ENCODE assay signal across 12 mouse cellular contexts in the genomic region with DNA sequence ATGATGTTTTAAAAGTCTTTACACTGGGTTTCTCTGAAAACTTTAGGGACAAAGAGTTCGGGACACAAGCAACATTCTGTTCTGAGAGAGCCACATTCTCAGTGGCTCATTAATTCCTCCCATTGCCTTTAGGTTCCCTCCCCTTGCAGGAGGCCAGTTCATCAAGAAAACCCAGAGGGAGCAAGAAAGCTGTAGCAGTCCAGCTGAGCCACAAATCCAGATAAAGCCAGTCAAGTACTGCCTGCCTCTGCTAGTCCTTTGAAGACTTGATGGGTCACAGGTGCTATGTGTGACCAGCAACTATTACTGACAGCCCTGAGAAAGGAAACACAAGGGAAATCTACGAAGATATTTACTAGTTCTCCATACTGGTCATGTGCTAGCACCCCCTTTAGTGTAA.
A peak's percentile ranks its signal among the peaks of the same experiment; 100 is the strongest.
DNase-seq lines count a peak whose midpoint lies in the region; ATAC-seq lines count a peak whose summit lies in the region.
"Had no signal": no experiment of that assay in that cellular context is flagged by ENCODE, and none has a peak within 500 bp of the region (broad histone marks: within the 10 kb centered on the region; RNA-seq: fewer than 3 reads in every experiment).

No protein-coding gene starts in this region.

- H3K4me1 ChIP-seq in forebrain, embryonic 11.5 days (replicated peaks; ENCODE audit: control insufficient read depth, insufficient read depth, low read length): peaks cover 5% of the 10 kb centered on the region; the same call in 1 of the 2 replicates
- H3K4me1 ChIP-seq in forebrain, embryonic 16.5 days (replicated peaks; ENCODE audit: control insufficient read depth, insufficient read depth, low read length): peaks cover 40% of the 10 kb centered on the region
- H3K4me1 ChIP-seq in hindbrain, embryonic 11.5 days (replicated peaks; ENCODE audit: control insufficient read depth, insufficient read depth, low read length): no peaks in the 10 kb centered on the region
- peaks cover 24% of the 10 kb centered on the region for H3K4me1 ChIP-seq in limb, embryonic 12.5 days (replicated peaks)

- no peak for DNase-seq in forebrain, embryonic 11.5 days (ENCODE audit: low spot score)
- peak; percentile 10 for DNase-seq in R1 (ENCODE audit: low read depth, low spot score)
- DNase-seq in hindbrain, embryonic 11.5 days (ENCODE audit: low spot score): peak; percentile 42
- DNase-seq in ovary, postnatal 36 days (ENCODE audit: low spot score): no peak
- DNase-seq in cerebellum, postnatal 14 days: no peak
- no peak for DNase-seq in urinary bladder, postnatal 36 days (ENCODE audit: low spot score in 2 of 2)
- DNase-seq: layer of hippocampus, postnatal 36 days; lung, embryonic 14.5 days had no signal

- H3K27me3 ChIP-seq in forebrain, embryonic 11.5 days (ENCODE audit: control insufficient read depth, insufficient read depth, low read length): no peaks in the 10 kb centered on the region
- H3K27me3 ChIP-seq in forebrain, embryonic 16.5 days (replicated peaks; ENCODE audit: control insufficient read depth, insufficient read depth, low read length): no peaks in the 10 kb centered on the region
- H3K27me3 ChIP-seq in hindbrain, embryonic 11.5 days (ENCODE audit: control insufficient read depth, insufficient read depth, low read length): no peaks in the 10 kb centered on the region
- no peaks in the 10 kb centered on the region for H3K27me3 ChIP-seq in limb, embryonic 12.5 days
- H3K27me3 ChIP-seq: embryonic facial prominence, embryonic 15.5 days; neural tube, embryonic 13.5 days had no signal

- 0 out of 2 replicates have a peak, but pooled peaks have one; percentile 46 for ATAC-seq in forebrain, embryonic 11.5 days (replicated peaks; ENCODE audit: low FRiP score)
- ATAC-seq in forebrain, embryonic 16.5 days: no peak
- ATAC-seq in hindbrain, embryonic 11.5 days (ENCODE audit: low FRiP score): peak; percentile 79
- ATAC-seq in limb, embryonic 12.5 days (ENCODE audit: insufficient number of reproducible peaks, insufficient read depth, low FRiP score, low TSS enrichment, low read depth): peak; percentile 76; the same call in 1 of the 2 replicates

- H3K4me3 ChIP-seq in forebrain, embryonic 11.5 days (ENCODE audit: low read depth, low read length): no peak overlapping the region
- no peak overlapping the region for H3K4me3 ChIP-seq in forebrain, embryonic 16.5 days (replicated peaks; ENCODE audit: low read length)
- H3K4me3 ChIP-seq in hindbrain, embryonic 11.5 days (ENCODE audit: low read depth, low read length): no peak overlapping the region
- H3K4me3 ChIP-seq in limb, embryonic 12.5 days (replicated peaks): no peak overlapping the region
- H3K4me3 ChIP-seq: embryonic facial prominence, embryonic 15.5 days; neural tube, embryonic 13.5 days had no signal

- no peak overlapping the region for H3K9ac ChIP-seq in forebrain, embryonic 11.5 days (ENCODE audit: low read length)
- no peak overlapping the region for H3K9ac ChIP-seq in forebrain, embryonic 16.5 days (replicated peaks; ENCODE audit: low read depth, low read length)
- no peak overlapping the region for H3K9ac ChIP-seq in hindbrain, embryonic 11.5 days (ENCODE audit: low read depth, low read length)
- H3K9ac ChIP-seq in limb, embryonic 12.5 days (replicated peaks): no peak overlapping the region
- H3K9ac ChIP-seq: embryonic facial prominence, embryonic 15.5 days; lung, embryonic 14.5 days; neural tube, embryonic 13.5 days had no signal

- H3K4me2 ChIP-seq in forebrain, embryonic 11.5 days (ENCODE audit: low read depth, low read length, severe bottlenecking): no peak overlapping the region
- H3K4me2 ChIP-seq in forebrain, embryonic 16.5 days (ENCODE audit: low read length): no peak overlapping the region
- H3K4me2 ChIP-seq in hindbrain, embryonic 11.5 days (replicated peaks; ENCODE audit: low read depth, low read length): no peak overlapping the region
- no peak overlapping the region for H3K4me2 ChIP-seq in limb, embryonic 12.5 days
- H3K4me2 ChIP-seq: embryonic facial prominence, embryonic 15.5 days; lung, embryonic 14.5 days; neural tube, embryonic 13.5 days had no signal

- H3K36me3 ChIP-seq in forebrain, embryonic 11.5 days (ENCODE audit: control insufficient read depth, insufficient read depth, low read length): no peaks in the 10 kb centered on the region
- H3K36me3 ChIP-seq in forebrain, embryonic 16.5 days (ENCODE audit: control insufficient read depth, insufficient read depth): no peaks in the 10 kb centered on the region
- H3K36me3 ChIP-seq in hindbrain, embryonic 11.5 days (ENCODE audit: control insufficient read depth, insufficient read depth, low read length): no peaks in the 10 kb centered on the region
- no peaks in the 10 kb centered on the region for H3K36me3 ChIP-seq in limb, embryonic 12.5 days
- H3K36me3 ChIP-seq: embryonic facial prominence, embryonic 15.5 days; neural tube, embryonic 13.5 days had no signal

- WGBS in forebrain, embryonic 11.5 days: 31% methylated on average over 2 of the region's 2 CpGs
- WGBS in forebrain, embryonic 16.5 days: 26% methylated on average over 2 of the region's 2 CpGs
- WGBS in hindbrain, embryonic 11.5 days: 39% methylated on average over 2 of the region's 2 CpGs
- WGBS in limb, embryonic 12.5 days: 23% methylated on average over 2 of the region's 2 CpGs

- no peak overlapping the region; the same call in 1 of the 2 replicates for H3K27ac ChIP-seq in forebrain, embryonic 11.5 days (ENCODE audit: low read depth, low read length)
- H3K27ac ChIP-seq in forebrain, embryonic 16.5 days (ENCODE audit: low read length): no peak overlapping the region
- no peak overlapping the region for H3K27ac ChIP-seq in hindbrain, embryonic 11.5 days (ENCODE audit: low read depth, low read length)
- no peak overlapping the region for H3K27ac ChIP-seq in limb, embryonic 12.5 days
- H3K27ac ChIP-seq: embryonic facial prominence, embryonic 15.5 days; neural tube, embryonic 13.5 days had no signal

- no peaks in the 10 kb centered on the region for H3K9me3 ChIP-seq in forebrain, embryonic 11.5 days (ENCODE audit: control insufficient read depth, low read length)
- no peaks in the 10 kb centered on the region for H3K9me3 ChIP-seq in forebrain, embryonic 16.5 days (ENCODE audit: control insufficient read depth, low read length)
- no peaks in the 10 kb centered on the region for H3K9me3 ChIP-seq in hindbrain, embryonic 11.5 days (ENCODE audit: control insufficient read depth, low read length)
- no peaks in the 10 kb centered on the region for H3K9me3 ChIP-seq in limb, embryonic 12.5 days
- H3K9me3 ChIP-seq: embryonic facial prominence, embryonic 15.5 days; neural tube, embryonic 13.5 days had no signal

Comparison
In these comparisons a context has a peak if more than half of its experiments do, and no peak if none do; other contexts are left out.
1. DNase-seq: peak in R1 (single experiment) and hindbrain, embryonic 11.5 days (single experiment); none in forebrain, embryonic 11.5 days (single experiment), ovary, postnatal 36 days (single experiment), cerebellum, postnatal 14 days (0 of 2) and urinary bladder, postnatal 36 days (0 of 2).